Mouse (Mus musculus) adrenal gland, postnatal 25 days (tissue): ENCODE data around the gene Adamts17. TPM values are rescaled to one million over a fixed set of nuclear protein-coding genes. Genes with fewer than 3 reads are reported as not detected.

Experiments
- DNase-seq: peaks from one replicate; pipeline ENCODE4 v3.0.0; 2021; ENCODE audit warnings: mixed read lengths
- long read RNA-seq: library from polyadenylated mRNA; stranded (forward); transcript quantifications from one replicate; pipeline ENCODE4 v2.0.0, GENCODE M21; 2021
- total RNA-seq: library from RNA; stranded (reverse); gene quantifications from 2 replicates; pipeline ENCODE4 v1.2.3, GENCODE M21; 2021

Gene Adamts17
- 5.3 TPM in 2 replicates for total RNA-seq
- long read RNA-seq, partial matches to known transcripts, result 0 of 1 reads
- long read RNA-seq, other reads (novel, unspliced or antisense), result 0 of 1 reads

GRCm38 (mm10) chr7:66839463-66840007 lies at the start of gene Adamts17:
Adamts17 (plus strand) TSS chr7:66839735.
- DNase-seq, result peak; percentile 90

- DNase-seq, result no peak
Measured at GRCm38 (mm10) chr7:66789860-66790748, 49.4 kb upstream of the Adamts17 start.

- DNase-seq, result no peak
Measured at GRCm38 (mm10) chr7:66791022-66791421, 48.5 kb upstream of the Adamts17 start.

GRCm38 (mm10) chr7:66796909-66797308 lies 42.6 kb upstream of the Adamts17 start:
- no peak for DNase-seq

- no peak for DNase-seq
Measured at GRCm38 (mm10) chr7:66797345-66797744, 42.2 kb upstream of the Adamts17 start.

- DNase-seq, result no peak
Measured at GRCm38 (mm10) chr7:66798826-66799225, 40.7 kb upstream of the Adamts17 start.

- DNase-seq, result no peak
Measured at GRCm38 (mm10) chr7:66800784-66801183, 38.8 kb upstream of the Adamts17 start.

GRCm38 (mm10) chr7:66801785-66802184 lies 37.8 kb upstream of the Adamts17 start:
- peak; percentile 71 for DNase-seq

- DNase-seq, result no peak
Measured at GRCm38 (mm10) chr7:66803798-66804197, 35.7 kb upstream of the Adamts17 start.

GRCm38 (mm10) chr7:66806801-66807200 lies 32.7 kb upstream of the Adamts17 start:
- no peak for DNase-seq

GRCm38 (mm10) chr7:66810436-66810835 lies 29.1 kb upstream of the Adamts17 start:
- DNase-seq, result no peak

GRCm38 (mm10) chr7:66811294-66811693 lies 28.2 kb upstream of the Adamts17 start:
- no peak for DNase-seq

- DNase-seq, result no peak
Measured at GRCm38 (mm10) chr7:66812289-66812688, 27.2 kb upstream of the Adamts17 start.

- no peak for DNase-seq
Measured at GRCm38 (mm10) chr7:66812737-66813136, 26.8 kb upstream of the Adamts17 start.

GRCm38 (mm10) chr7:66813172-66813571 lies 26.4 kb upstream of the Adamts17 start:
- DNase-seq, result no peak

- no peak for DNase-seq
Measured at GRCm38 (mm10) chr7:66815526-66815925, 24.0 kb upstream of the Adamts17 start.

GRCm38 (mm10) chr7:66820034-66820433 lies 19.5 kb upstream of the Adamts17 start:
- DNase-seq, result peak; percentile 63

- DNase-seq, result no peak
Measured at GRCm38 (mm10) chr7:66830803-66831202, 8.7 kb upstream of the Adamts17 start.

GRCm38 (mm10) chr7:66831295-66831694 lies 8.2 kb upstream of the Adamts17 start:
- DNase-seq, result peak; percentile 52

- DNase-seq, result peak; percentile 52
Measured at GRCm38 (mm10) chr7:66840008-66840719, 629 bp downstream of the Adamts17 start.

GRCm38 (mm10) chr7:66841165-66841564 lies 1.6 kb downstream of the Adamts17 start:
- no peak for DNase-seq

- DNase-seq, result peak; percentile 77
Measured at GRCm38 (mm10) chr7:66842021-66842420, 2.5 kb downstream of the Adamts17 start.

- DNase-seq, result no peak
Measured at GRCm38 (mm10) chr7:66843846-66844245, 4.3 kb downstream of the Adamts17 start.
